Mouse (Mus musculus) neutrophil, adult 5-6 weeks (primary cell): ENCODE results near the gene Gm20388. TPM values are rescaled to one million over a fixed set of nuclear protein-coding genes. Genes with fewer than 3 reads are reported as not detected.
A peak's percentile ranks its signal among the peaks of the same experiment; 100 is the strongest.
"Not testable (repeated sequence)": the region's sequence is repeated elsewhere in the genome, so short reads cannot be mapped to it uniquely, and the experiment has no call there.

ENCODE experiments used
- ATAC-seq: fragments of 151-379, 151-347 bp; 2 replicates; pipeline ENCODE4 v1.8.0; 2017; ENCODE audit warnings: mild to moderate bottlenecking, moderate TSS enrichment; ENCODE audit not compliant: insufficient number of reproducible peaks, poor library complexity, low FRiP score, severe bottlenecking; ENCODE audit errors: extremely low read depth
- total RNA-seq: library from RNA; stranded (forward); fragments of 200-1000 nt; gene quantifications from 2 replicates; pipeline ENCODE4 v1.2.3, GENCODE M21; 2017

The Gm20388 gene
- total RNA-seq, 1 experiment from 2014 or later = 10.8 TPM

DNA sequence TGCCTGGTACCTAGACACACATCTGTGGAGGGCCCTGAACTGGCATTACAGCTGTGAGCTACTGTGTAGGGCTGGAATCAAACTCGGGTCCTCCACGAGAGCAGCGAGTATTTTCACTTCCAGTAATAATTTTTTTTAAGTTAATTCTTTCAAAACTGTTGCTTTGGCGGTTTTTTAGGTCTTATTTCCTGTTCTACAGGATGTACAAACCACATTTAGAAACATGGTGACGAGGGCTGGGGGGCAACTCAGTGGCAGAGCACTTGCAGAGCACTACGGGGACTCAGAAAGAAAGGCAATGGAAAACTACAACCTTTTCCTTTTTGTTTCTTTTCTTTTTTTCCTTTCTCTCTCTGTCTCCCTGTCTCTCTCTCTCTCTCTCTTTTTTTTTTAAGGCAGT lies 3123.5 kb downstream of the Gm20388 start:
- ATAC-seq = no peak

DNA sequence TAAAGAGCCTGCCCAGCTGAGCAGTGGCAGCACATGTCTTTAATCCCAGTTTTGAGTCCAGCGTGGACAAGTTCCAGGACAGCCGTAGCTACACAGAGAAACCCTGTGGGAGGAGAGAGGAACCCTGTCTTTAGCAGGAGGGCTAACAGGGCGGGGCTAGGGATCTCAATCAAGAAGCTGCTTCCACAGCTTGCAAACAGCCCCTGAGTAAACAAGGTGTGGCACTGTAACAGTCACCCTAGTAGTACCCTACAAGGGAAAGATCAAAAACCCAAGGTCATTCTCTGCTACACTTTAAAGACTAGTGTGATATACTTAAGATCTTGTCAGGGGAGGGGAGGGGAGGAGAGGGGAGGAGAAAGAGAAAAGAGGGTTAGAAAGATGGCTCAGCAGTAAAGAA lies 3126.3 kb downstream of the Gm20388 start:
- no peak for ATAC-seq

DNA sequence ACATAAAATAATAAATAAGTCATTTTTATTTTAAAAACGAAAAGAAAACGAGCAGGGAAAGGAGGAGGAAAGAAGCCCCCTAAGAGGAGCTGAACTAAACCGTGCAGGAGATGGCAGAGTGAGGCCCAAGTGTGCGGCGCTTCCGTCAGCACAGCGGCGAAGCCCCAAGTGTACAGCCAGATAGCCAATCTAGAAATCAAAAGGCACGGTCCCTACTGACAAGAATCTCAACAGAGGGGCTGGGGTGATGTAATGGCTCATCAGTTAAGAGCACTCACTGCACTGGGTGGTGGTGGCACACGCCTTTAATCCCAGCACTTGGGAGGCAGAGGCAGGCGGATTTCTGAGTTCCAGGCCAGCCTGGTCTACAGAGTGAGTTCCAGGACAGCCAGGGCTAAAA lies 3126.8 kb downstream of the Gm20388 start:
- no peak for ATAC-seq

DNA sequence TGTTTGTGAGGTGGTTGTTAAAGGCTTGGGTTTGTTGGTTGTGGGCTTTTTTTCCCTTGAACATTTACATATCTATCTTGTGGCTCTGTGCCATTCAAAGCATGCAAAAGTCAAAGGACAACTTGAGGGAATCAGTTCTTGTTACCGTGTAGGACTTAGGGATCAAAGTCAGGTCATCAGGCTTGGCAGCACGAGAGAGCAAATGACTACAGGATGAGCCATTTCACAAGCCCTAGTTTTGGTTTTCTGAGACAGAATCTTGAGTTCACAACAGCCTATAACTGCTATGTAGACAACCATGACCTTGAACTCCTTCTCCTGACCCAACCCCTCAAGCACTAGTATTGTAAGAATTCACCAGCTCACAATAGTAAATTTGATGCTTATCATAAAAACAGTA lies 3127.7 kb downstream of the Gm20388 start:
- ATAC-seq = no peak

DNA sequence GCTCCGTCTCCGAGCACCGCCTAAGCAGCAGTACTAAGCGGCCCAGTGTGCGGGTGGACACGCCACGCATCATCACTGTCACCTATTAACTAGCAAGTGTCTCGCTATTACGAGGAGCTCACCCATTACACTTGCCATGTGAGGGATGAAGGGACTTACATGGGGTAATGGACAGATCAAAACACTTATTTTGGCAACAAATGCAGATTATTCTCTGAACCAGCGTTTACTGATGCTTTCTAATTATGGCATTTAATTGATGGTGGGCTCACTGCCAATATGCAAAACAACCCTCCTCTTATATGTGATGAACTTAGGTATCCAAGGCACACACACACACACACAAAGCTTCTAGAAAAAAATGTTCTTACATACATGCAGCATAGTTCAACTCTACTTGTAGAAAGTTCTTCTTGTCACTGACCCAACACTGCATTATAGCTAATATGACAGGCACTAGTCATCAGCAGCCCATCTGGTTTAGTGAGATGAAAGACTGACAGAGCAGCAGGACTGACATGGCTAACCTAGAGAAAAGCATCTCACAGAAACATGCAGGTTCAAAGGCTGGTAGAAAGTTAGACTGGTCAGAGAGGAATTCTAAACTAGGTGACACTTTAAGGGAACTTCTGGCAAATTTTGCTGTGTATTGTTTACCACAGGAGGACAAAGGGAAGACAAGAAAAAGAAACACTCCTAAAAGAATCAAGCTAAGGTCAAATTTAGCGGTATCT lies 3128.9 kb downstream of the Gm20388 start:
- no peak for ATAC-seq

DNA sequence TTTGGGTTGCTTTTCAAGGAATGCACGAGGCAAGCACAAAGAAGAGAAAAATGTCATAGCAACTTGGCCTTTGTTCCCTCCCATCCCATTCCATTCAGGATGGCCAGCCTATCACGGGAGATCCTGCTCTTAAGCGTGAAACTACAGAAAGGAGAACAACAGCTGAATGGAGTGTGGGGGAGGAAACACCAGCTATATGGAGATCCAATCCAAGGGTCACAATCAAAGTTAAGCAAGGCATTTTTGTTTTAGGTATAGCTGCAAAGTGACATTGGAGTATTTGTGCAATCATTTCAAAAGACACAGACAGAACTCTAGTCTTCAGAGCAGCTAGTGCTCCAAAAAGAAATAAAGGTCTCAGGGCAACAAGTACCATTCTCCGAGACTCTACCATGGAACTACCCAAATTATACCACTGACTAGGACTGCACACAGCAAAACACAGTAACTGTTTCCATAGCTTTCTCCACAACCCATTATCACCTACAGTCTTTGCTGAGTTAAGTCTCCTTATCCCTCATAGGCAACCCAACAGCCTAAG lies 3129.5 kb downstream of the Gm20388 start:
- no peak for ATAC-seq

DNA sequence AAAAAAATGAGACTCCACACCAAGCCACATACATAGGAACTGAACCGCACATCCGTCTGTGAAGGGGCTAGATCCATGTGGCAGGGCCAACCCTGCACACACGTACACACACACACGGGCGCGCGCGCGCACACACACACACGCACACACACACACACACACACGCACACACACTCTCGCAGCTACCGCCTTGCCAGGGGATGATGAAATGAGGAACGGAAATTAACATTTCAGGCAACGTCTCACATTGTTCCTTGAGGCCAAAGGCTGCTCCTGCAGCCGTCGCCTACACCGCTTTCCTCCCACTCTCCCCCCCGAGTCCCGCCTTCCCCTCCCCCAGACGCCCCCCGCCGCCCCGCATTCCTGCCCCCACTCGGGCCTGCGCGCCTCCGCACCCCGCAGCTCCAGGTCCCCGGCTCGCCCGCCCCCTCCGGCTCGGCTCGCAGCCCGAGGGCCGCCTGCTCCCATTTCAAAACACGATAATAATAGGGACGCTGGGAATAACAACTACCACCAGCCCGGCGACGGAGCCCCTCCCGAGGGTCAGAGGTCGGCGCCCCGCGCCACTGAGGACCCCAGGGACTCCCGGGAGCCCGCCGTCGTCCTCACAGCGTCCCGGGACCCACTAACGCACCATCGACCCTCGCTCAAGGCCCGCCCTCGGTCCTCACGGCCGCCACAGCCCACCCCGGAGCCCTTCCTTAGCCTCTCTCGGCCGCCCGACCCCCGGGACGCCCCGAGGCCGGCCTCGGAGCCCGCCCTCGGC lies 3130.6 kb downstream of the Gm20388 start:
- peak; percentile 39 for ATAC-seq

DNA sequence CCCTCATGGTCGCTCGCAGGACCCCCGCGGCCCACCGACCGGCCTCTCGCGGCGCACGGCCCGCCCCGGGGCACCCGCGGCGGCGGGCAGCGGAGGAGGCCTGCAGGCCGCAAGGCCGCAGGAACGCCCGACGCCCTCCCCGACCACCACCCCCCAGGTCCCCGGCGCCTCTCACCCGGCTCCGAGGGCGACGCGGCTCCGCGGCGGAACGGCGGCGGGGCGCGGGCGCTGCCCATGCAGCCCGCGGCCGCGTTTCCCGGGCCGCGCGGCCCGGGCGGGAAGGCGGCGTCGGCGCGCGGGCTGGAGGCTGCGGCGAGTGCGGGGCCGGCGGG lies 3131.1 kb downstream of the Gm20388 start:
- no peak for ATAC-seq

DNA sequence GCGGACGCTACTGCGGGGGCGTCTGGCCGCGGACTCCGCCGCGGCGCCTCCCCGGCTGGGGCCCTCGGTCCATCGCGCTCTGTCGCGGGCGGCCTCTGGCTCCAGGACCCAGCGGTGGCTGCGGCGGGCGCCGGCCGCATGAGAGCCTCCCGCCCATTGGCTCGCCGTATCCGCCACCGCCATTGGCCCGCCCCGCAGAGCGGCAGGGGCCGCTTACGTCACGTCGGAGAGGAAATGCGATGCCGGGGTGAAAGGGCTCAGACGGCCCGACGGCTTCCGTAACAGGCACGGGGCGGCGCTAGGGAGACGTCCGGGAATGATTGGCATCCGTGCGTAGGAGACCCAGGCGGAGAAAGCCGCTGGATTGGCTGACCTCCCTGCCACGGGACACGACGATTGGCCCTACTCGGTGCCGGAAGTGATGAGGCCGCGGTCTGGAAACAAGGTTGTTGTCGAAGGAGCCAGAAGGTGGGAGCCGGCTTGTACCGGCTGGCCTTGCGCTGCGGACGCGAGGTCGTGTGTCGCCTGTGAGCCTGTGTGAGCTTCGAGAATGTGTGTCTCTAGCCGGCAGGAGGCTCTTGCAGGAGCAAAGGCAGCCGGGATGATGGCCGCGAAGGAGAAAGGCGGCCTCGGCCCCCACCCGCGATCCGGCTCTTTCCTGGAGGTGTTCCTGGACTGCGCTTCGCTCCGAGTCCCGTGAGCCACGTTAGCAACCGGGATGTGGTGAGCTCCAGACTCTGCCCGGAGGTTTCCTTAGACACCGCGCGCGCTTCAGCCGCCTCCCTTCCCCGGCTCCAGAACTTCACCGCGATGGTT lies 3131.7 kb downstream of the Gm20388 start, which contains the start of gene Ankrd11:
Gene Ankrd11, minus strand, starts transcription at position 120 of the 816 bp plus-strand sequence.
- peak; percentile 92 for ATAC-seq

DNA sequence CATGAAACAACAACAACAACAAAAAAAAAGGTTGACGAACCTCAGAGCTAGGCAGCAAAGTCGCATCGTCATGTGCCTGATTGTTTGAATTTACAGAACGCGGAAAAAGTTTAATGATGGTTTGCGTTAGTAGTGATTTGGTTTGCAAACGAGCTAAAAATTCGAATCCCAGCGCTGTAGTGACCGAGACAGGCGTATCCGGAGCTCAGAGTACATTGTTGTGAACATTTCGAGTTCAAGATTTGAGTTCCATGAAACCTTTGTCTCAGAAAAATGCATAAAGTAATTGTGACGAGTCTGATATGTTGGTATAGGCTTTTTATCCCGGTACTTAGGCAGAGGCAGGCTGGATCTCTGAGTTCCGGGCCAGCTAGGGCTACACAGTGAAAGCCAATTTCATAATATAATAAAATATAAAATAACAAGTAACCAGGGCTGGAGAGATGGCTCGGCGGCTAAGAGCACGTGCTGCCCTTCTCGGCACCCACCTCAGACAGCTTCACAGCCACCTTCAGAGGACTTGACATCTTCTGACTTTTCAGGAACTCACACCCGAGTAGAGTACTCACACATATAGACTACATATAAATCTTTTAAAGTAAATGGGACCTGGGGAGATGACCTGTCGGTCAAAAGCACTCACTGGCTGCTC lies 3132.5 kb downstream of the Gm20388 start:
- ATAC-seq = no peak

DNA sequence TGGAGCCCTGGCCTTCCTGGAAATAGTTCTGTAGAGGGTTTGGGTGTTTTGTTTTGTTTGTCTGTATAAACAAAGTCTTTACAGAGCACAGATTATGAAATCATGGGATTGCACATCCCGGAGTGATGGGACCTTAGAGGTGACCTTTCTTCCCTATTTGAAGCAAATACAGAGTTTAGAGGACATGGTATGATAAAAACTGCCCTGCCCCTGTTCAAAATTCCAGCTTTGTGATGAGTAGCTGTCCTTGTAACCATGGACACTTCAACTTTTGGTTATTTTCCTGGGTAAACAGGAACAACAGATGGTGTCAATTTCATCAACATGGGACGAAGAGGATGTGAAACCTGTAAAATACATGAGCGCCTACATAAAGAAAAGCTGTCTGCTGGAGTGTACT lies 3133.3 kb downstream of the Gm20388 start:
- ATAC-seq = no peak

DNA sequence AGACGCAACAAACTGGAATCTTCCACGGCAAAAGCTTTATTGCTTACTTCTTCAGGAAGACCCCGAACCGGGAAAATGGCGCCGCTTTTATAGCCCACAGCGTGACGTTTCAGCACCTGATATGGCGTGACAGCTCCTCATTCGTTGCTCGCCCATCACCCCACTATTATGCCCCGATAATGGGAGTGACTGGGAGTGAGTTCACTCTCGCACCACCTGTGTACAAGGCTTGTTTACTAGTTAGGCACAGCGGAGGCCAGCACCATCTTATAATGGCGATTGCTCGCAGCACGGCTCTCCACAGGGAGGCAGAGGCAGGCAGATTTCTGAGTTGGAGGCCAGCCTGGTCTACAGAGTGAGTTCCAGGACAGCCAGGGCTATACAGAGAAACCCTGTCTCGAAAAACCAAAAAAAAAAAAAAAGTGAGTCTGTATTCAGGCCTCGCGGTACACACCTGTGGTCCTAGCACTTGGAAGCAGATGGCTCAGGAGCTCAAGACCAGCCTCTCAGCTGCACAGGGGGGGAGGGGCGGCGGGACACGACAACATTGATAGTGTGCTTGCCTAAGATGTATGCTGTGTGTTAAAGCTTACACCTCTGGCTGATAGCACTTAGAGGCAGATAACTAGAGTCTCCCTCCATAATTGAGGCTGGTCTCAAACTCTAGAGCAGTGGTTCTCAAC lies 3134.2 kb downstream of the Gm20388 start:
- not testable (repeated sequence) for ATAC-seq

DNA sequence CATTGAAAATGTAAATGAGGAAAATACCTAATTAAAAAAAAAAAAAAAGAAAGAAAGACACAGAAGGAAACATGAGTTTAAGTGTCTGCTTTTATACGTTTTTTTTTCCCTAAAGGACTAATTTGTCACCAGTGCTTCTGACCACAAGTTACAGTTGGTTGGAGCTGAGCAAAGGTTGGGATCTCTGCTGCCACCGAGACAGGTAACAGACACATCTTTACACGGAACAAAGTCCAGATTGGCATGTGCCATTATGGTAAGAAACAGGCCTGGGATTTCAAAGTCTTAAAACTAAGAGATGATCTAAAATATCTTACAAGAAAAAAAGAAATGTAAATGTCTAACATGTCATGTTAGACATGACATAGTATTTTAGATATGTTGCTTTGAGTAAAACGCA lies 3136.1 kb downstream of the Gm20388 start:
- no peak for ATAC-seq

DNA sequence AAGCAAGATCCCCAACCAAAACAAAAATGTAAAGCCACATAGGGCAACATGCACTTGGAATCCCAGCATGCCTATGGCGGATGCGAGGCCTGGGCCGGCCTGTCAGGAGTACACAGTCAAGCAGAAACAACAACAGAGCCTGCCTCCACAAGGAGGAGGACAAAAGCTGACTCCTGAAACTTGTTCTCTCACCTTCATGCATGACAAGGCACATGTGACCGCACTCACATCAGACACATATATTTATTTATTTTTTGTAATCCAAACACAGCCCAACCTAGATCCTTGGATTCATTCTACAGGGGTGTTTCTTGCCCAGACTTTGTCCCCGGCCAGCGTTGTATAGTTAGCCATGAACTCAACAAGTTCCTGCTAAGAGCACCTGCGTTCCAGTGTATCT lies 3137.2 kb downstream of the Gm20388 start:
- ATAC-seq = no peak

DNA sequence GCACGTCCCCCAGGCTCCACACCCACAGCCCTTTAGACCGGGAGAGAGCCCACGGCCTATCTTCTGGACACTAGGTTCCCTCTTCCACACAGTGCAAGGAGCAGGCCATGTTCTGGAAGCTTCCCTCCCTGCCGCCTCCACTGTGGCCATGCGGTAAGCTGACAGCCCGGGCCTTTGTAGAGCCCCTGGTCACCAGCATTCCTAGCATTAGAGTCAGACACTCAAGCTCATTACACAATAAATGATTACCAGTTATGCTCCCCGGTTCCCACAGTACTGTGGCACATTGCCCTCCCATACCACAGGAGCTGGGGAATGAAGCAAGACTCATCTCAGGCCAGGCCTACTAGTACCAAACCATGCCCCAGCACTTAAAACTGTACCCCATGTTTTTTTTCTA lies 3137.8 kb downstream of the Gm20388 start:
- ATAC-seq = no peak

DNA sequence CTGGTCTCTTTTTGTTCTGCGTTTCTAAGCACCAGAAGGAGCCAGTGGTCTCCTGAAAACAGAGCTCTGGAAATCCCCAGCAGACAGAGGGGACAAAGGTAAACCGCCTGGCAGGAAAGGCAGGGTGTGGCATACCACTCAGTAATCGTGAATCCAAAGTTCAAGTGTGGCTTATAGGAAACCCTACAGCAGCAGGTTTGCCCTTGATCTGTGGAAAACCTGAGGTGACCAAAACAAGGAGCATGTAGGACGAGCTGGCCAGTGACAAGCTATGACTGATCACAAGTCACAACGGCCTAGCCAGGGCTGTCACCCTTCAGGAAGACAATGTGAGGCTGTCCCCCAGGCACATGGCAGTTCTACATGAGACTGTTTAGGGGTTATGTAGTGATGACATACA lies 3140.8 kb downstream of the Gm20388 start:
- no peak for ATAC-seq

DNA sequence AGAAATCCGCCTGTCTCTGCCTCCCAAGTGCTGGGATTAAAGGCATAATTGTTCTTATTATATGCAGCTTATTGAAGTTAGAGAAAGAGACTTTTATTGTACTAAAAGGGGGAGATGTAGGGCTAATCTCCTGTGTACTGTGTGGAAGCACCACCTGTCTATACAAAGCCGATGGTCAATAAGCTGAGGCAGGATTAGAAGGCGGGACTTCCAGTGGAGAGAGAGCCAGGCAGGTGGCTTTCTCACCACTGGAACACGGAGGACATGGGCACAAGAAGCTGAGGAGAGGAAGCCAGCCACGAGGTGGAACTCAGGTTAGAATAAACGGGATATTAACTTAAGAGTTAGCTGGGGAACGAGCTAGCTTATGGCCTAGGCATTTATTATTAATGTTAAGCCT lies 3152.1 kb downstream of the Gm20388 start, which contains the start of gene Spg7:
Gene Spg7, plus strand, starts transcription at position 222 of the 400 bp plus-strand sequence.
- no peak for ATAC-seq

DNA sequence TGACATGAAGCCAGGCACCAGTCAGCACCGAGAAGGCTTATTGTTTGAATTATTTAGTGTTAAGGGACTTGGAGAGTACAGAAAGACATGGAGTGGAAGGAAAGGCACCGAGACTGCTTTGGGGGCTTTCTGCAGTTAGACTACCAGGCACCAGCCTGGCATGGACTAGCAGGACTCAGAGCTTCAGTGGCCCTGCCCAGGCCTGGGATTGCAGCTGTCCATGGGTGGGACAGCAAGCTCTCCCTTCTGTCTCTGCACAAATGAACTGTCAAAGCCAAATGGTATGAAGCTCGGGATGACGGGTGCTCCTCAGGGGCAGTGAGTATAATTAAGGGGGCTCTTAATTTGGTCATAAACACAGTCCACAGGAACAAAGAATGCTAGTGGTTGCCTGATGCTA lies 3153.4 kb downstream of the Gm20388 start:
- ATAC-seq = no peak
